Mouse (Mus musculus) heart, postnatal 0 days (tissue): ENCODE results near the gene Hipk4. TPM values are rescaled to one million over a fixed set of nuclear protein-coding genes. Genes with fewer than 3 reads are reported as not detected.

ENCODE experiments used
- ATAC-seq: fragments of 200-750 bp; cut with Nextera tagmentation; 2 replicates; pipeline ENCODE4 v1.8.0; 2017; ENCODE audit warnings: low read depth, moderate number of reproducible peaks, moderate library complexity; ENCODE audit not compliant: insufficient read depth
- DNase-seq: peaks from one replicate; pipeline ENCODE4 v3.0.0-alpha.2; 2016; ENCODE audit warnings: low spot score
- H3K27ac ChIP-seq: fragments of 300-500 bp; sonication (generic); 2 replicates; pipeline ENCODE4 v1.5.1; 2014; ENCODE audit warnings: low read depth, mild to moderate bottlenecking
- H3K27me3 ChIP-seq: fragments of 300-500 bp; sonication (generic); 2 replicates; pipeline ENCODE4 v1.6.1; 2014; ENCODE audit warnings: low read length, mixed read lengths; ENCODE audit not compliant: control insufficient read depth, insufficient read depth
- H3K36me3 ChIP-seq: fragments of 300-500 bp; sonication (generic); replicated peaks from 2 replicates; pipeline ENCODE4 v1.6.1; 2014; ENCODE audit warnings: low read length, mixed read lengths; ENCODE audit not compliant: control insufficient read depth, insufficient read depth
- H3K4me1 ChIP-seq: fragments of 300-500 bp; sonication (generic); 2 replicates; pipeline ENCODE4 v1.6.1; 2014; ENCODE audit warnings: antibody characterized with exemption; ENCODE audit not compliant: control insufficient read depth, insufficient read depth
- H3K4me2 ChIP-seq: fragments of 300-500 bp; sonication (generic); 2 replicates; pipeline ENCODE4 v1.6.1; 2014; ENCODE audit warnings: low read depth, mild to moderate bottlenecking, low read length, moderate library complexity
- H3K4me3 ChIP-seq: fragments of 300-500 bp; sonication (generic); 2 replicates; pipeline ENCODE4 v1.5.1; 2014; ENCODE audit warnings: low read depth, low read length
- H3K9ac ChIP-seq: fragments of 300-500 bp; sonication (generic); replicated peaks from 2 replicates; pipeline ENCODE4 v1.6.1; 2014; ENCODE audit warnings: low read depth, low read length, mixed read lengths
- H3K9me3 ChIP-seq: fragments of 300-500 bp; sonication (generic); replicated peaks from 2 replicates; pipeline ENCODE4 v1.6.1; 2016; ENCODE audit warnings: low read length; ENCODE audit not compliant: control insufficient read depth
- CTCF ChIP-seq: IDR thresholded peaks from 2 replicates; pipeline ENCODE4 v1.5.1; 2016; ENCODE audit warnings: antibody characterized with exemption, control low read depth, low read depth
- EP300 ChIP-seq: IDR thresholded peaks from 2 replicates; pipeline ENCODE4 v1.6.1; 2016; ENCODE audit warnings: antibody characterized with exemption, low read depth
- WGBS: fragments of 180-500 bp; shearing (Covaris S2); extraction: QIAGEN DNeasy Blood & Tissue Kit; methylation state at CpG from one replicate; pipeline ENCODE4 v1.1.7; 2014; 5-methylcytosine and 5-hydroxymethylcytosine counted together
- polyA plus RNA-seq: library from polyadenylated mRNA; unstranded; fragments of >200 nt; fragmentation: Nextera tagmentation; extraction: Ambion mirVana; gene quantifications from 2 replicates; pipeline ENCODE4 v1.2.1, GENCODE M21; 2015
- total RNA-seq: library from RNA; depleted of rRNA; stranded (reverse); fragments of >200 nt; gene quantifications from 2 replicates; pipeline ENCODE4 v1.2.3, GENCODE M21; 2014; ENCODE audit warnings: low replicate concordance

The Hipk4 gene
- total and polyA plus RNA-seq, 2 experiments from 2014 or later, result 0.18 to 0.23 TPM

DNA sequence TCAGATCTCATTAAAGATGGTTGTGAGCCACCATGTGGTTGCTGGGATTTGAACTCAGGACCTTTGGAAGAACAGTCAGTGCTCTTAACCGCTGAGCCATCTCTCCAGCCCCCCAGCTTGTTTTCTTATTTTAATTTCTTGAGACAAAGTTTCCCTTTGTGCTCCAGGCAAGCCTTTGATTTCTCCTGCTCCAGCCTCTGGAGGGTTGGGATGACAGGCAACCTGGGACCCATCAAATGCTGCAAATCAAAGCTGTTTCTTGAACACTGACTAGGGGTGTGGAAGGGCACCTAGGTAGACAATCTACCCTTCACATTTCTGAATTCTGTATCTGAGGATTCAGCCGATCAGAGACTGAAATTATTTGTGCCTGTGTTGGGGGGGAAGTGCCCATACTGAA is 12.3 kb upstream of the Hipk4 start:
- WGBS, result 87% methylated on average over 2 of the region's 2 CpGs
- Histone ChIP-seq H3K9me3 (no peaks in the 10 kb centered on the region), H3K27ac (no peak overlapping the region), H3K4me3 (no peak overlapping the region), H3K36me3 (no peaks in the 10 kb centered on the region), H3K9ac (no peak overlapping the region), H3K27me3 (no peaks in the 10 kb centered on the region), H3K4me2 (no peak overlapping the region), H3K4me1 (peaks cover 14% of the 10 kb centered on the region)
- no peak for ATAC-seq
- DNase-seq, result no peak
- TF ChIP-seq CTCF (no peak), EP300 (no peak)

- no peak for TF ChIP-seq EP300
- TF ChIP-seq CTCF, result no peak
- H3K4me1 ChIP-seq, result no peaks in the 10 kb centered on the region
- no peaks in the 10 kb centered on the region for H3K9me3 ChIP-seq
- no peak overlapping the region for H3K4me3 ChIP-seq
- no peak overlapping the region for H3K4me2 ChIP-seq
- no peak for ATAC-seq
- H3K27ac ChIP-seq, result no peak overlapping the region
- no peak overlapping the region for H3K9ac ChIP-seq
- H3K27me3 ChIP-seq, result no peaks in the 10 kb centered on the region
- no peaks in the 10 kb centered on the region for H3K36me3 ChIP-seq
- no peak for DNase-seq
- 74% methylated on average over 9 of the region's 9 CpGs for whole genome bisulfite sequencing
Measured at GRCm38 (mm10) chr7:27514961-27515360, 8.1 kb upstream of the Hipk4 start.

- TF ChIP-seq EP300 (no peak), CTCF (no peak)
- ATAC-seq, result no peak
- WGBS, result 80% methylated on average over 9 of the region's 9 CpGs
Measured at GRCm38 (mm10) chr7:27518314-27518713, 4.8 kb upstream of the Hipk4 start.

DNA sequence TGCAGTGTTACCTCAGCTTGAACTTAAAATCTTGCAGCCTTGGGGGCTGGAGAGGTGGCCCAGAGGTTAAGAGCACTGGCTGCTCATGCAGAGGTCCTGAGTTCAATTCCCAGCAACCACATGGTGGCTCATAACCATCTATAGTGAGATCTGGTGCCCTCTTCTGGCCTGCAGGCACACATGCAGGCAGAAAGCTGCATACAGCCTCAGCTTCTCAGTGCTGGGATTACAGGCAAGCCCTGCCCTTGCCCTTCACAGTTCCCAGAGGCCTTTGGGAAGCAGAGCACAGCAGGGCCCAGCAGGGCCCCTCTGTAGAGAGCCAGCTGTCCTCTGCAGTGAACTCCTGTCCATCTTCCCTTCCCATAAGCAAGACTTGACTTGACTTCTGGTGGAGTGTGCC is 3.0 kb upstream of the Hipk4 start:
- Histone ChIP-seq H3K36me3 (no peaks in the 10 kb centered on the region), H3K27ac (no peak overlapping the region), H3K4me2 (no peak overlapping the region), H3K4me1 (no peaks in the 10 kb centered on the region), H3K4me3 (no peak overlapping the region), H3K27me3 (no peaks in the 10 kb centered on the region), H3K9me3 (no peaks in the 10 kb centered on the region), H3K9ac (no peak overlapping the region)
- no peak for ATAC-seq
- TF ChIP-seq CTCF (no peak), EP300 (no peak)
- DNase-seq, result no peak

More at GRCm38 (mm10) chr7:27518314-27518713, 4.8 kb upstream of the Hipk4 start:
- DNase-seq, result no peak
- H3K36me3 ChIP-seq, result no peaks in the 10 kb centered on the region
- no peaks in the 10 kb centered on the region for H3K27me3 ChIP-seq
- H3K4me3 ChIP-seq, result no peak overlapping the region
- H3K4me2 ChIP-seq, result no peak overlapping the region
- H3K9me3 ChIP-seq, result no peaks in the 10 kb centered on the region
- H3K27ac ChIP-seq, result no peak overlapping the region
- H3K9ac ChIP-seq, result no peak overlapping the region
- H3K4me1 ChIP-seq, result no peaks in the 10 kb centered on the region

DNA sequence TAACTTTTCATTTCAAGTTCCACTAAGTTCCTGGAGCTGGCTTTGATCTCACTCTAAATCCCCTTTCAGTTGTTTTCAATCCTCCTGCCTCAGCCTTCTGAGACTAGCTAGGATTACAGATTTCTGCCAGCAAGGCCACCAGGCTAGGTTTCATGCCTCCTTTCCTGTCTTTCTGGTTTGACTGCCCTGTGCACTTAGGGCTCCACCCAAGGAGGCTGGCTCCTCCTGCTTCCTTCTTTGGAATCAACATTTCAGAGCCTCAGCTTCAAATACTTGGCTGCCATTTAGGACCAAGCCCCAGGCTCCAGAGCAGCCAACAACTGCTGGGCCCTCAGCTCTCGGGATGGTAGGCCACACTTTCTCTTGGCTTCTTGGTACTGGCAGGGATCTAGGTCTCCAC is 2.5 kb upstream of the Hipk4 start:
- H3K9me3 ChIP-seq, result no peaks in the 10 kb centered on the region
- no peaks in the 10 kb centered on the region for H3K27me3 ChIP-seq
- H3K4me3 ChIP-seq, result no peak overlapping the region
- H3K9ac ChIP-seq, result no peak overlapping the region
- H3K4me2 ChIP-seq, result no peak overlapping the region
- 68% methylated on average over 1 of the region's 1 CpGs for WGBS
- ATAC-seq (no peak), DNase-seq (no peak)
- TF ChIP-seq CTCF, result no peak
- TF ChIP-seq EP300, result no peak
- no peaks in the 10 kb centered on the region for H3K36me3 ChIP-seq
- no peak overlapping the region for H3K27ac ChIP-seq
- no peaks in the 10 kb centered on the region for H3K4me1 ChIP-seq

DNA sequence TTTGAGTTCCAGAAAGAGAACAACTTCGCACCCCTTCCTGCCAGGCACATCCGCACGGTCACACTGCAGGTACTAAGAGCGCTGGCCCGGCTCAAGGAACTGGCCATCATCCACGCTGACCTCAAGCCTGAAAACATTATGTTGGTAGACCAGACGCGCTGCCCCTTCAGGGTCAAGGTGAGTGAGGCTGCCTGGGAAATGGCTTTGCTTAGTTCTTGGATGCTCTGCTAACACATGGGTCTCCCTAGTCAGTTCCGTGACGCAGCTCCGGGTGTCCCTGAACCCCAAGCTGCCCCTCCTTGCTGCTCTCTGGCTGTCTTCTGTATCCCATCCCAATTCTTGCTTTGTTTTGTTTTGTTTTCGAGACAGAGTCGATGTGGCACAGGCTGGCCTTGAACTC is 738 bp downstream of the Hipk4 start:
- 93% methylated on average over 13 of the region's 13 CpGs for WGBS

More for the DNA sequence above, 738 bp downstream of the Hipk4 start:
- no peak for ATAC-seq
- TF ChIP-seq CTCF (no peak), EP300 (no peak)
- H3K4me1 ChIP-seq, result no peaks in the 10 kb centered on the region; the same call in 1 of the 2 replicates
- no peaks in the 10 kb centered on the region for H3K27me3 ChIP-seq
- H3K36me3 ChIP-seq, result no peaks in the 10 kb centered on the region
- H3K27ac ChIP-seq, result no peak overlapping the region
- H3K4me2 ChIP-seq, result no peak overlapping the region
- DNase-seq, result no peak
- no peaks in the 10 kb centered on the region for H3K9me3 ChIP-seq
- no peak overlapping the region for H3K9ac ChIP-seq
- no peak overlapping the region for H3K4me3 ChIP-seq
